Mouse (Mus musculus): ENCODE data around the gene Slc44a4. TPM values are rescaled to one million over a fixed set of nuclear protein-coding genes. Genes with fewer than 3 reads are reported as not detected.
A peak's percentile ranks its signal among the peaks of the same experiment; 100 is the strongest.
"Not testable (repeated sequence)": the region's sequence is repeated elsewhere in the genome, so short reads cannot be mapped to it uniquely, and the experiment has no call there.

Slc44a4 gene
- polyA plus RNA-seq, 1 experiment = 0.38 TPM

DNA sequence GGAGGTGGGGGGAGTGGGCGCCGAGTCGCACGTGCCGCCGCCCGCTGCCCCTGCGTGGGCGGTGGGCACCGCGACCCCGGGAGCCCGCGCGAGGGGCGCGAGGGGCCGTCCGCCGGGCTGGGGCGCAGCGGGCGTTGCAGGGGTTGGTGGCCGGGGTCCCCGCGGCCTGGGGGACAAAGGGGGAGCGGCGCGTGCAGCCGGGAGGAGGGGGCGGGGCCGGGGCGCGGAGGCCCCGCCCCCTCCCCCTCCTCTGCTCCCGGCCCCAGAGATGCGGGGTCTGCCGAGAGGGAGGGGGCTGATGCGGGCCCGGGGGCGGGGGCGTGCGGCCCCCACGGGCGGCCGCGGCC, 15.6 kb upstream of the Slc44a4 start:
- DNase-seq (ENCODE audit: extremely low spot score in 1 of 2, low spot score in 1 of 2) = no peak

DNA sequence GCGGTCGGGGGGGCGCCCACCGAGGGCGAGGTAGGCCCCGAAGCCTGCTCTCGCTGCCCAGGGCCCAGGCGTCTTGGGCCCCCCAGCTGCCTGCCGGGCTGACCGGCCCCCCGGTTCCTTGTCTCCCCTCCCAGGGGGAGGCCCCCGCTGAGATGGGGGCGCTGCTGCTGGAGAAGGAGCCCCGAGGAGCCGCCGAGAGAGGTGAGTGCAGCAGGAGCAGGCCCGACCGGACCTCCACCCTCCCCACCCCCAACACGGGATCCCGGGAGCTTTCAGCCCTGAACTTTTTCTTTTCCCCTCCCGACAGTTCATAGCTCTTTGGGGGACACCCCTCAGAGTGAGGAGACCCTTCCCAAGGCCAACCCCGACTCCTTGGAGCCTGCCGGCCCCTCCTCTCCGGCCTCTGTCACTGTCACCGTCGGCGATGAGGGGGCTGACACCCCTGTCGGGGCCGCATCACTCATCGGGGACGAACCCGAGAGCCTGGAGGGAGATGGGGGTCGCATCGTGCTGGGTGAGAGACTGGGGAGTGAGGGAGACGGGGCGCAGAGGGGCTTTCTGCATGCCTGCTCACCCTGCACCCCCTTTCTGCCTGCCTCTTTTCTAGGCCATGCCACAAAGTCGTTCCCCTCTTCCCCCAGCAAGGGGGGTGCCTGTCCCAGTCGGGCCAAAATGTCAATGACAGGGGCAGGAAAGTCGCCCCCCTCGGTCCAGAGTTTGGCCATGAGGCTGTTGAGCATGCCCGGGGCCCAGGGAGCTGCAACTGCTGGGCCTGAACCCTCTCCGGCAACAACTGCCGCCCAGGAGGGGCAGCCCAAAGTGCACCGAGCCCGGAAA, 15.0 kb upstream of the Slc44a4 start:
- peak in 1 of 2 experiments; percentile 22 for DNase-seq (ENCODE audit: extremely low spot score in 1 of 2, low spot score in 1 of 2)

DNA sequence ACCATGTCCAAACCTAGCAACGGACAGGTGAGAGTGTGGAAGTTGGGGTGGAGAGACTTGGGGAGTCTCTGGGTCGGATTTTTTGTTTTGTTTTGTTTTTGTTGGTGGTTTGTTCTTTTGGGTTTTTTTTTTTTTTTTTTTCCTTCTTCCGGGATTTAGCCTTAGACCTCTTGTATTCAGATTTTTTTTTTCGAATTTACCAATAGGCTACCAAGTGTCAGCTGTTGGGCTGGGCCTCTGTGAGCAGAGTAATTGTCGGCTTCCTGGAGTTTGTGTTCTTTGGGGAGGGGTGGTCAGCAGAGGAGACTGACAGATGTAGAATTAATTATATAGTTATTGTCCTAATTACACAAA, 14.4 kb upstream of the Slc44a4 start:
- no peak for DNase-seq (ENCODE audit: extremely low spot score in 1 of 2, low spot score in 1 of 2)

DNA sequence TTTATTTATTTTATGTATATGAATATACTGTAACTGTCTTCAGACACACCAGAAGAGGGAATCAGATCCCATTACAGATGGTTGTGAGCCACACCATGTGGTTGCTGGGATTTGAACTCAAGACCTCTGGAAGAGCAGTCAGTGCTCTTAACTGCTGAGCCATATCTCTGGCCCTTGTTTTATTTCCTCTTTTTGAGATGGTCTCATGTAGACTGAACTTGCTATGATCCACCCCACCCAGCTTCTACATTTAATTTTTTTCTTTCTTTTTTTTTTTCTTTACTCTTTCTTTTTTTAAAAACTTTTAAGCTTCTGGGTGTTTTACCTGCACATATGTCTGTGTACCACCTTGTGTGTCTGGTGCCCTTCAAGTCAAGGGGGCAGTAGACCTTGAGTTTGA, 13.4 kb upstream of the Slc44a4 start:
- DNase-seq (ENCODE audit: extremely low spot score in 1 of 2, low spot score in 1 of 2) = not testable (repeated sequence)

DNA sequence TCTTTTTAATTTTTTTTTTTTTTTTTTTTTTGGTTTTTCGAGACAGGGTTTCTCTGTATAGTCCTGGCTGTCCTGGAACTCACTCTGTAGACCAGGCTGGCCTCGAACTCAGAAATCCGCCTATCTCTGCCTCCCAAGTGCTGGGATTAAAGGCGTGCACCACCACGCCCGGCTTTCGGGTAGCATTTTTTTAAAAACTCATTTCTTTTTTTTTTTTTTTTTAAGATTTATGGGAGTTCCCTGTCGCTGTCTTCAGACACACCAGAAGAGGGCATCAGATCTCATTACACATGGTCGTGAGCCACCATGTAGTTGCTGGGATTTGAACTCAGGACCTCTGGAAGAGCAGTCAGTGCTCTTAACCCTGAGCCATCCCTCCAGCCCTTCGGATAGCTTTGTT, 12.3 kb upstream of the Slc44a4 start:
- DNase-seq (ENCODE audit: extremely low spot score in 1 of 2, low spot score in 1 of 2) = not testable (repeated sequence)

DNA sequence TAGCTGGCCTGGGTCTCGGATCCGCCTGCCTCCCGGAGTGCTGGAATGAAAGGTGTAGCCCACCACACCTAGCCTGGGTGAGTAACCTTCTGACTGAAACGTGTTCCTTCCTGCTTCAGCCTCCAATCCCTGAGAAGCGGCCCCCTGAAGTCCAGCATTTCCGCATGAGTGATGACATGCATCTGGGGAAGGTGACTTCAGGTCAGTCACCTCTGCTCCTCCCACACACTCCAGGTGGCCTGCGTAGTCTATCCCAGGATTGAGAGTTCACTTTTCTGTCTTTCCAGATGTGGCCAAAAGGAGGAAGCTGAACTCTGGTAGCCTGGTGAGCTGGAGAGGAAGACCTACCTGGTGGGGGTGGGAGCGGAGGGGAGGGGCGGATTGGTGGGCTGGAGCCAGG, 11.4 kb upstream of the Slc44a4 start:
- no peak for DNase-seq (ENCODE audit: extremely low spot score in 1 of 2, low spot score in 1 of 2)

DNA sequence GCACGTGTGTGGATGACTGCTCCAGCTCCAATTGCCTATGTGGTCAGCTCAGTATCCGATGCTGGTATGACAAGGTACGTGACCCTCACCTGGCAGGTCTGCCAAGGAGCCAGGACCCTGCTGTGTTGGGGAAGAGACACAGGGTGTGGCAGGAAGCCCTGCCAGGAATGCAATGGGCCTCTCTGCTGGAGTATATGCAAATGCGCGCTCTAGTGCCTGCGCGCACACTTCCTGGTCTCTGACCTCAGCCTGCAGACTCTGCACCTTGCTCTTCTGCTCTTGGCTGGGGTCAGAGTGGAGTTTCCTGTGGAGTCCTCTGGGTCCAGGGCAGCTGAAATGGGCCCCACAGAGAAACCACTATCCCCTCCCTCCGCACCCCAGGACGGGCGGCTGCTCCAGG, 3.3 kb upstream of the Slc44a4 start:
- DNase-seq (ENCODE audit: extremely low spot score in 1 of 2, low spot score in 1 of 2) = no peak

DNA sequence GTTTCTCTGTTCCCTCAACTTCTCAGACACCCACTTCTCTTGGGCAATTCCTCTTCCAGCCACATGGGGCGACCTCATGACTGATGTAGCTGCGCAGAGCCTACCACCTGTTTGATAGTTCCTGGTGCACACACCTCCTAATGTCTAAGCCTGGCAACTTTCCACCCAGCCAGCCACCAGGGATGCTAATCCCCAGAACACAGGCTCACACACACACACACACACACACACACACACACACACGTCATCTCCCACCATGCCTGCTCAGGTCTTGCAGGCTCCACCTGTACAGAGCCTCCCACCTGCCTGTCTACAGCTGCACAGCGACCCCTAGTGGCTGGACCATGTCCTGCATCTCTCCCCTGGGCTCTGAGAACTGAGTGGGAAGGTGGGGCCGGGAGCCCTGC, 2.3 kb upstream of the Slc44a4 start:
- peak in 1 of 2 experiments; percentile 69 for DNase-seq (ENCODE audit: extremely low spot score in 1 of 2, low spot score in 1 of 2)

DNA sequence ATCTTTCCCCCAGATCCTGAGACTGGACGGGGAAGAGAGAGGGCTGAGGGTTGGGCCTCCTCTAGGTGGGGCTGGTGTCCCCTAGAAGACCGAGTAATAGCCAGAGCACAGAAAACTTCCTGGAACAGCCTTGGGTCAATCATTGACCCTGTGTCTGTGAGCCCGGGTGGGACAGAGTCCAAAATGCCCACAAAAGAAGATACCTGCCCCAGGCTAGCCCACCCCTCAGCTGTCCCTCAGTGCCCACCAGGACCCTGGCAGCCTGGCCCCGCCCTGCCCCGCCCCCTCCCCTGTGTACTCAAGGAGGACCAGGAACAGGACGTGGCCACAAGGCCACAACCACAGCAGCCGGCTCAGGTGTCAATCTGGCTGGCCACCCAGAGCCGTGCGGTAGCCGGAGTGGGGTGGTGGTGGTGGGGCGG, 1.2 kb downstream of the Slc44a4 start:
- DNase-seq (ENCODE audit: extremely low spot score in 1 of 2, low spot score in 1 of 2) = no peak

DNA sequence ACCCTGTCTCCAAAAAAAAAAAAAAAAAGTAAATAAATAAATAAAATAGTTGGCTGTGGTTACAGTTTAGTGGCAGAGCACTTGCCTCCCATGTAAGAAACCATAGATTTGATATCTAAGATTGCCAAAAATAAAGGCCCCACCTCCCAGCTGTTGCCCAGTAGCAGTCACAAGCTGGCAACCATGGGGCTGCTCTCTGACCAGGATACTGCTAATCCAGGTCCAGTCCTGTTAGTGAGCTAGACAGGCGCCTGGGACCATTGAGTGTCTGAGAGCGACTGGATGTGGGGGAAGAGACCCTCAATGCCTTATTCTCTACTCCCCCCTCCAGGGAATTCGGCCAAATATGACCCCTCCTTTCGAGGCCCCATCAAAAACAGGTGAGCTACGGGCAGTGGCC, 2.0 kb downstream of the Slc44a4 start:
- no peak for DNase-seq (ENCODE audit: extremely low spot score in 1 of 2, low spot score in 1 of 2)

DNA sequence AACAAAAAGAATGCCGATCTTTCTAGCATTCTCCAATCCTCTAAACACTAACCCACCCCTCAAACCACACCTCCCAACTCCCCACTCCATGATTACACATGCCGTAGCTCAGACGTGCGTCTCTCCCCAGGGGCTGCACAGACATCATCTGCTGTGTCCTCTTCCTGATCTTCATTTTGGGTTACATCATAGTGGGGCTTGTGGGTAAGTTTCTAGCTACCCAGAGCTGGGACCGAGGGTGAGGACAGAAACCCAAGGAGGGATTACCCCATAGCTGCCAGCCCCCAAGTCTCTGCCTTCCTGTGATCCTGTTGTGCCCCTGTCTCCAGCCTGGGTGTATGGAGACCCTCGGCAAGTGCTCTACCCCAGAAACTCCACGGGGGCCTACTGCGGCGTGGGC, 2.9 kb downstream of the Slc44a4 start:
- DNase-seq (ENCODE audit: extremely low spot score in 1 of 2, low spot score in 1 of 2) = no peak

DNA sequence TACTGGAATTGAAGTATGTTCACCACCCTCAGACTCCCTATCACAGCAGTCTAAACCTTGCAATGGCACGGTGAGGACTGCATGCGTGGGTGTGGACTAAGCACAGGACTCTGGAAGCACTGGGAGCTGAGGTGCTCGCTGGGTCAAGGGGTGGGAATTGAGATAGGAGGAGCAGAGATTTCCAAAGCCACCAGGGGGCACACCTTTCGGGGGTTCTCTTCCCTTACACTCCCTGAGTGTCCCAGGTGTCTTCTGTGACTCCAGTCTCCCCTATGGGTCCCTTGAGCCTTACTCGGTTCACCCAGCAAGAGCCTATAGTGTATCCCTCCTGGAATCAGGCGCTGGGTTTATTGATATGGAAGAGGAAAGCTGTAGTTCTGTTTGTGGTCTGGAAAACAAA, 8.7 kb downstream of the Slc44a4 start:
- DNase-seq (ENCODE audit: extremely low spot score in 1 of 2, low spot score in 1 of 2) = no peak

DNA sequence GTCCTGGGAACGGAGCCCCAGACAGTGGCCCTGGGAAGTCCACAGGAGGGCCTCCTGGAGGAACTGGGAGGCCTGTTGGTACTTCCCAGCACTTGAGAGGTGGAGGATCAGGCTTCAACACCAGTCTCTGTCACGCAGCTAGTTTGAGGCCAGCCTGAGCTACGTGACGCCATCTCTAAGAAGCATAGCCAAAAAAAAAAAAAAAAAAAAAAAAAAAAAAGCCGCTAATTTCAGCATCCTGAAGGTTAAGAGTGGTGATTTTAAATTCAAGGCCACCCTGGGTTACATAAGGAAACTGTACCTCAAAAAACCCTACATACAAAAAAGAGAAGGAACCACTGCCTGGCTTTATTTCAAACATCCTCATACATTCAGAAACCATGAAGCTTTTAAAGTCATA, 10.0 kb downstream of the Slc44a4 start:
- no peak for DNase-seq (ENCODE audit: extremely low spot score in 1 of 2, low spot score in 1 of 2)

DNA sequence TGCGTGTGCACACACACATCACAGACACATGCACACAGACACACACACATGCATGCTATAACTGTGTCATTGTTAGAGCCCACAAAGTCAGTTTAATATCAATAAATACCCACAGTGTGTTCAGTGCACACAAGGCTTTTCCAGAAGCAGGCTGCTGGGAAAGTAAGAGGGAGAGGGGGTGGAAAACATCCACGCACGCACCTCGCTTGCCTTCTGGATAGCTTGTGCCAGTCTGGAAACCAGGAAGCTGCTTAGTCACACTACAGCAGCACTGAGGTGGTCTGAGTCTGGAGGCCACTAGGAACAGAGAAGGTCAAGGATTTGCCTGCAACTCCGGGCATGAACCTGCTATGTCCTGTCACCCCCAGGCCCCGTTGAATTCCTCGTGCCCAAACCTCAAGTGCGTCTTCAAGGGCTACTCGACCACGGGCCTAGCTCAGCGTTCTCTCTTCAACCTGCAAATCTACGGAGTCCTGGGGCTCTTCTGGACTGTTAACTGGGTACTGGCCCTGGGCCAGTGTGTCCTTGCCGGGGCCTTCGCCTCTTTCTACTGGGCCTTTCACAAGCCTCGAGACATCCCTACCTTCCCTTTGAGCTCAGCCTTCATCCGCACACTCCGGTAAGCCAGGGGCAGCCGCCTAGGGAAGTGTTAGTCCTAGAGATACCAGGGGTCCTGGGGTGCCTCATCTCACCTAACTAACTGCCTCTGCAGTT, 13.2 kb downstream of the Slc44a4 start:
- DNase-seq (ENCODE audit: extremely low spot score in 1 of 2, low spot score in 1 of 2) = peak in 1 of 2 experiments; percentile 55

DNA sequence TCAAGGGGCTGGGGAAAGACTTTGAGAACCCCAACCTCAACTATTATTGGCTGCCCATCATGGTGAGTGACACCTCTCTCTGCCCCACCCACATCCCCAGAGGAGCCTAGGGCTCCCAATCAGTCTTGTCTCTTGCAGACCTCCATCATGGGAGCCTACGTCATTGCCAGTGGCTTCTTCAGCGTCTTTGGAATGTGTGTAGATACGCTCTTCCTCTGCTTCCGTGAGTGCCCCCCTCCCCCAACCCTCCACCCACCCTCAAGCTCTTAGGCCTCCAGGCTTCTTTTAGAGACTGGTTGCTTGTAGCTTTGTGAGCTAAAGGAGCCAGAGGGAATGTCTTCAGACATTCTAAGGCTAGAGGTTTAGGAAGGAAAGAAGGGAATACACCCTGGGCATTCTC, 14.6 kb downstream of the Slc44a4 start:
- no peak for DNase-seq (ENCODE audit: extremely low spot score in 1 of 2, low spot score in 1 of 2)

DNA sequence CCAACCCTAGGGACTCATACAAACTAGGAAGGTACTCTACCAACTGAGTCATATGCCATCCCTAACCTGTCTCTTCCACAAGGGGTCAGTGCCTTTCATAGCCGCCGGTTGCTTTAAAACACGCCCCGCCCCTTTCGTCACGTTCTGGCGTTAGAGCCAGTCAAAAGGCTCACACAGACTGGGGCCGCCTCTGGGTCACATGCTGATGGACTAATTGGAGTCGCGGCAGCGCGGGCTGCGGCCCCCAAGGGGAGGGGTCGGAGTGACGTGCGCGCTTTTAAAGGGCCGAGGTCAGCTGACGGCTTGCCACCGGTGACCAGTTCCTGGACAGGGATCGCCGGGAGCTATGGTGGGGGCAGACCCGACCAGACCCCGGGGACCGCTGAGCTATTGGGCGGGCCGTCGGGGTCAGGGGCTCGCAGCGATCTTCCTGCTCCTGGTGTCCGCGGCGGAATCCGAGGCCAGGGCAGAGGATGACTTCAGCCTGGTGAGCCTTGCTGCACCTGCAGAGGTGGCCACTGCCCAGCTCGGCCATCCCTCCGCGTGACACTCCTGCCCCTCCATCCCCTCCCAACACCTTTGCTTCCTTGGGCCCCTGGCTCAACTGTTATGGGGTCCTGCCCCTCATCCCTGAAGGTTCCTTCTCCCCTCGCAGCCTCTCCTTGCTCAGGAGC, 16.9 kb downstream of the Slc44a4 start, which contains the start of gene Neu1:
TSS of gene Neu1 (plus strand) at position 193 of the 674 bp plus-strand sequence.
- DNase-seq (ENCODE audit: extremely low spot score in 1 of 2, low spot score in 1 of 2) = peak; percentile 98 to 99

DNA sequence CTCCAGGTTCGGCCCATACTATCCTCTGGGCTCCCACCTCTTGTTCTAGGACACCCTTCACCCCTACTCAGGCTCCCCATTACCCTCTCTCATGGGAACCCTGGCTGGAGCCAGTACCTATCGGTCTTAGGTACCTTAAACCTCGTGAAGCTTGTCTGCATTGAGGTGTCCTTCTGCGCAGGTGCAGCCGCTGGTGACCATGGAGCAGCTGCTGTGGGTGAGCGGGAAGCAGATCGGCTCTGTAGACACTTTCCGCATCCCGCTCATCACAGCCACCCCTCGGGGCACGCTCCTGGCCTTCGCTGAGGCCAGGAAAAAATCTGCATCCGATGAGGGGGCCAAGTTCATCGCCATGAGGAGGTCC, 17.5 kb downstream of the Slc44a4 start:
- DNase-seq (ENCODE audit: extremely low spot score in 1 of 2, low spot score in 1 of 2) = peak in 1 of 2 experiments; percentile 48

DNA sequence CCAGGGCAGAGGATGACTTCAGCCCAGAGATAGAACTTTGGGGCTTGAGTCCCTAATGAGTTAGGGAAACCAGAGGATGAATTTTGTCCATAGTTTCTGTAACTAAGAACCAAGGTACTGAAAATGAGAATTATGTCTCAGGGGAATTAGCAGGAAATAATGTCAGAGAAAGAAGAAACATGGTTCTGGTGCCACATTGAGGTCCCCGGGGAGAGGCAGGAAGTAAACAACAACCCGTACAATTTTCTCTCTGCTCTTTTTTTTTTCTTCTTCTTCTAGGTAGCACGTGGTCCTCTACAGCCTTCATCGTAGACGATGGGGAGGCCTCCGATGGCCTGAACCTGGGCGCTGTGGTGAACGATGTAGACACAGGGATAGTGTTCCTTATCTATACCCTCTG, 18.0 kb downstream of the Slc44a4 start:
- no peak for DNase-seq (ENCODE audit: extremely low spot score in 1 of 2, low spot score in 1 of 2)

DNA sequence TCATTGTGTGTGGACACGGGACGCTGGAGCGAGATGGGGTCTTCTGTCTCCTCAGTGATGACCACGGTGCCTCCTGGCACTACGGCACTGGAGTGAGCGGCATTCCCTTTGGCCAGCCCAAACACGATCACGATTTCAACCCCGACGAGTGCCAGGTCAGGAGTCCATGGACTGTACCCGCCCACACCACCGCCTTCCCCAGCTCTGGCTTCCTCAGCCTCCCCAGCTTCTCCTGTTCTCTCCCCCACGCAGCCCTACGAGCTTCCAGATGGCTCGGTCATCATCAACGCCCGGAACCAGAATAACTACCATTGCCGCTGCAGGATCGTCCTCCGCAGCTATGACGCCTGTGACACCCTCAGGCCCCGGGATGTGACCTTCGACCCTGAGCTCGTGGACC, 19.8 kb downstream of the Slc44a4 start:
- peak in 1 of 2 experiments; percentile 29 for DNase-seq (ENCODE audit: extremely low spot score in 1 of 2, low spot score in 1 of 2)

DNA sequence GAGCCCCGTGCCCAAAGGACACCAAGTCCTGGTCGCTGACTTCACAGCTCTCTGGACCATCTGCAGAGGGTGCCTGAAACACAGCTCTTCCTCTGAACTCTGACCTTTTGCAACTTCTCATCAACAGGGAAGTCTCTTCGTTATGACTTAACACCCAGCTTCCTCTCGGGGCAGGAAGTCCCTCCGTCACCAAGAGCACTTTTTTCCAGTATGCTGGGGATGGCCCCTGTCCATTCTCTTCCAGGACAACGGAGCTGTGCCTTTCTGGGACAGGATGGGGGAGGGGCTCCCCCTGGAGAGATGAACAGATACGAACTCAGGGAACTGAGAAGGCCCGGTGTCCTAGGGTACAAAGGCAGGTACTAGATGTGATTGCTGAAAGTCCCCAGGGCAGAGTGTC, 20.6 kb downstream of the Slc44a4 start:
- DNase-seq (ENCODE audit: extremely low spot score in 1 of 2, low spot score in 1 of 2) = no peak

DNA sequence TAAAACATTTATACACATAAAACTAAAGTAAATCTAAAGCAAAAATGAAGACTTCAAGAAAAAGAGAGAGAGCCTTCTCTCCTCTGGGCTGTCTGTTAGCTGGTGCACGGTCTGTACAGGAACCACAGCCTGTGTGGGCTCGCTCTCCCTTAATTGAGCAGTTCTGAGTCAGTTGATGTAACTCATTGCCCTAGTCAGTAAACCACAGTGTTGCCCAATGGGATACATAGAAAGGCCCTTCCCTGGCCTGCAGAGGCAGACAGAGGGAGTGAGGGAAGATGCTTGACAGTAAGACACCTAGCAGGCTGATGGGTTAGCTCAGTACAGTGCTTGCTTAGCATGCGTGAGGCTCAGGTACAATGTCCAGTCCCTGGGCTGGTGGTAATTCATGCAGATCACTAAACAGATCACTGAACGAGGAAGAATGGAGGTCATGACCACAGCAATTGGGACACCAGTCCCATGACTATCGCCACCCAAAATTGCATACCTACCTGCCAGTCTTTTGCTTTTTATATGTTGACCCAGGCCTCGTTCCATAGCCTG, 23.8 kb downstream of the Slc44a4 start:
- DNase-seq (ENCODE audit: extremely low spot score in 1 of 2, low spot score in 1 of 2) = no peak

Measured in frontal cortex, adult 2 months (tissue).